Mouse (Mus musculus): Measurements from ENCODE around the gene Map1s. TPM values are rescaled to one million over a fixed set of nuclear protein-coding genes. Genes with fewer than 3 reads are reported as not detected.

Map1s gene
- polyA plus RNA-seq, 1 experiment from 2014 or later = 64.6 TPM

DNA sequence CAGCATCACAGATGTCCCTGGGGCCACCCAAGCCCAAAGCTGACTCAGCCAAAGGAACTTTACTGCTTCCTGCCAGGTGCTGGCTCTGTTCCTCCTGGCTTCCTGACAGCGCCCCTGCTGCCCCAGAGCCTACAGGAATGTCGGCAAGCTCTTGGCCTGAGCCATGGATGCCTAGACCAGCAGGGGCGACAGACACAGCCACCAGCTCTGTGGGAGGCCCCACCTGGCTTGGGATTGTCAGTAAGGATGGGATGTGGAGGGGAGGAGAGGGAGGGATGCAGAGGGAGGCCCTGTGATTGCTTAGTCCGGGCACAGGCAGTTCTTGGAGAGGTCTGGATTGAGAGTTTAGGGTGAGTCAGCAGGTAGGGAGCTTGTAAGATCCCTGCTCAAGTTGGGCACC lies 25.6 kb upstream of the Map1s start:
- peaks cover 12% of the 10 kb centered on the region; the same call in 1 of the 2 replicates for H3K4me1 ChIP-seq
- ATAC-seq (ENCODE audit: insufficient number of reproducible peaks, insufficient read depth, low FRiP score, low TSS enrichment) = no peak
- 0 out of 2 replicates have a peak overlapping the region, but pooled peaks have one; percentile 20 for H3K9ac ChIP-seq
- H3K27me3 ChIP-seq = no peaks in the 10 kb centered on the region
- H3K9me3 ChIP-seq = no peaks in the 10 kb centered on the region
- H3K27ac ChIP-seq = no peak overlapping the region
- no peaks in the 10 kb centered on the region for H3K36me3 ChIP-seq
- no peak overlapping the region for H3K4me2 ChIP-seq (replicated peaks)
- no peak overlapping the region for H3K4me3 ChIP-seq
- WGBS = 7% methylated on average over 4 of the region's 4 CpGs

DNA sequence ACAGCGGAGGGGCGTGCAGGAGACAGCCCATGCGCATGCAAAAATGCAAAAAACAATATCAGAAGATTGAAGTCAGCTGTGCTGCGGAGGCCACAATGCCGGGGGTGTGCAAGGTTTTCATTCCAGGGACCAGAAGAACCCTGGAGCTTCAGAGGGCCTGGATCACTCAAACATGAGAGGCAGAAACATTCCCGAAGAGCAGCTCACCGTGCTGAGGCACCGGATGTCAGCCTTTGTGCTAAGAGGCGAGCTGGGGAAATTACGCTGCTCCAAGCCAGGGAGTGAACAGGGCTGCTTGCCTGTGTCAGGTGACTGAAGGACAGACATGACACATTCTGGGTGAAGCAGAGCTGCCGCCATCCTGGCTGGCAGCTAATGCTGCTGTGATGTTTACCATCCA lies 25.2 kb upstream of the Map1s start:
- Histone ChIP-seq H3K4me1 (peaks cover 12% of the 10 kb centered on the region; the same call in 1 of the 2 replicates), H3K36me3 (no peaks in the 10 kb centered on the region), H3K4me3 (no peak overlapping the region), H3K9me3 (no peaks in the 10 kb centered on the region), H3K4me2 (replicated peaks) (no peak overlapping the region), H3K27me3 (no peaks in the 10 kb centered on the region), H3K27ac (no peak overlapping the region), H3K9ac (no peak overlapping the region)
- no peak for ATAC-seq (ENCODE audit: insufficient number of reproducible peaks, insufficient read depth, low FRiP score, low TSS enrichment)
- WGBS = 19% methylated on average over 11 of the region's 11 CpGs

DNA sequence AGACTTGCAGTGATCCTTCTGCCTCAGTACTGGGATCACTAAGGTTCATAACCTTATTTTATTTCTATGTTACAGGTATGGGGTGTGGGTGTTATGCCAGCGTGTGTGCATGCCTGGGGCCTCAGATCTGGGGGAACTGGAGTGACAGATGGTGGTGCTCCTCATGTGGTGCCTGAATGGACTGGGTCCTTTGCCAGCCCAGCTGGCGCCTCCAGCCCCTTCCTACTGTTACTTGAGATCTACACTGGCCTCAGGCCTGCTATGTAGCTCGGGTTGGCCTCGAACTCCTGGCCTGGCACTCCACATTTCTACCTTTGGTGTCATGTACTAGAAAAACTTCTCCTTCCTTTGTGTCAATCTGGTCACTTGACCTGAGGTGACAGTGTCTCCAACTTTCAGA lies 21.5 kb upstream of the Map1s start:
- ATAC-seq (ENCODE audit: insufficient number of reproducible peaks, insufficient read depth, low FRiP score, low TSS enrichment) = no peak

DNA sequence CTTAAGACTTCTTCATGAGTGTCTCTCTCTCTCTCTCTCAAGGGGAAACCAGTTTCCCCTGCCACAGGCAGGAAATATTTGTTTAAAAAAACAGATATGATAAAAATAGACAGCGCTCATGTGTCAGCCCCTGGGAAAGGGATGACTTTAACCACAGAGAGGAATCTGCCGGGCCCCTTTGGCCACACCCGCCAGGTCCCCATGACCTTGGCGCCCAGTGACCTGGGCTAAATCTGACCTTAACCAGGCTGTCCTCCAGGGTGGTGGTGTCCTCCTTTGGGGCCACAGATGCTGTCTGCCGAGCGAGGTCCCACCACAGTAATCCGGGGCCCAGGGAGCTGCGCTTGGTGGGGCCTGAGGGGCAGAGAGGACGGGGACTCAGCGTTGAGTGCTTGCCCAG lies 21.0 kb upstream of the Map1s start:
- Histone ChIP-seq H3K9ac (no peak overlapping the region), H3K4me2 (replicated peaks) (no peak overlapping the region), H3K4me1 (peaks cover 12% of the 10 kb centered on the region; the same call in 1 of the 2 replicates), H3K36me3 (no peaks in the 10 kb centered on the region), H3K27ac (no peak overlapping the region), H3K9me3 (no peaks in the 10 kb centered on the region), H3K4me3 (no peak overlapping the region), H3K27me3 (peaks cover 8% of the 10 kb centered on the region; the same call in 1 of the 2 replicates)
- ATAC-seq (ENCODE audit: insufficient number of reproducible peaks, insufficient read depth, low FRiP score, low TSS enrichment) = no peak
- 86% methylated on average over 10 of the region's 10 CpGs for WGBS

More for the DNA sequence above, 21.5 kb upstream of the Map1s start:
- Histone ChIP-seq H3K9ac (no peak overlapping the region), H3K4me3 (no peak overlapping the region), H3K9me3 (no peaks in the 10 kb centered on the region), H3K4me2 (replicated peaks) (no peak overlapping the region), H3K27ac (no peak overlapping the region), H3K36me3 (no peaks in the 10 kb centered on the region), H3K27me3 (peaks cover 7% of the 10 kb centered on the region; the same call in 1 of the 2 replicates), H3K4me1 (peaks cover 12% of the 10 kb centered on the region; the same call in 1 of the 2 replicates)
- WGBS = 81% methylated on average over 4 of the region's 4 CpGs

DNA sequence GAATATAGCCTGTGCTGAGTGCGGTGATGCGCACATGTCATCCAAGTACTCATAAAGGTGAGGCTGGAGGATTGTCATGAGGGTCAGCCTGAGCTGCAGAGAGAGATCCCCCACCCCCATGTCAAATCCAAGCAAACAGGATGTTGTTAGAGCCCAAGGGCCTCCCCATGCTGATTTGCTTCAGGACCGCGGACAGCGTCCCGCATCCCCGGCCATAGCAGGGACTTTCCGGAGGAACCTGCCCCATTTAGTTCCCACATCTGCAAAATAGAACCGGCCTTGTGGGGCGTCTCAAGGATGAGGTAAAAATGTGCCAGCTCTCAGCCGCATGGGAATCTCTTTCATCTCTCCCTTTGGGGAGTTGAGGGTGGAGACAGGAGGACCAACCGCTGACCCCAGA lies 20.1 kb upstream of the Map1s start:
- Histone ChIP-seq H3K4me1 (0 out of 2 replicates have a peak, but pooled peaks cover 4% of the 10 kb centered on the region), H3K4me3 (no peak overlapping the region), H3K9ac (no peak overlapping the region), H3K36me3 (no peaks in the 10 kb centered on the region), H3K4me2 (replicated peaks) (no peak overlapping the region), H3K27me3 (peaks cover 14% of the 10 kb centered on the region), H3K9me3 (no peaks in the 10 kb centered on the region), H3K27ac (no peak overlapping the region)
- no peak for ATAC-seq (ENCODE audit: insufficient number of reproducible peaks, insufficient read depth, low FRiP score, low TSS enrichment)
- 14% methylated on average over 12 of the region's 12 CpGs for WGBS

DNA sequence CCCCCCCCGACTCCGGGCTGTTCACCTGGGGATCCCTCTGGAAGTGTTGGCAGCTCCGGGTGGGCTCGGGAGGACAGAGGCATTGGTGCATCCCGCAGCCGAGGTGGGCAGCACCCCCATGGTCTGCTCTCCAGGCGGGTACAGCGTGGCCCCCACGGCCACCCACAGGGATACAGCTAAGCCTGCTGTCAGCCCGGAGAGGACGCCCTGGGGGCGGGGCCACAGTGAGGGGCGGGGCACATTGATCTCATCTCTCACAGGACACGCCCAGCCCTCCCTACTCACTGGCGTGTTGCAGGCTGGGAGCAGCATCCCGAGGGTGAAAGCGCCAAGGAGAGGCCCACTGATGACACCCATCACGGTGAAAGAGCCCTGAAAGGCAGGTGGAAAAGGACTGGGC lies 18.1 kb upstream of the Map1s start:
- Histone ChIP-seq H3K4me3 (no peak overlapping the region), H3K4me1 (peaks cover 15% of the 10 kb centered on the region), H3K9me3 (no peaks in the 10 kb centered on the region), H3K27ac (no peak overlapping the region), H3K27me3 (peaks cover 35% of the 10 kb centered on the region), H3K9ac (no peak overlapping the region), H3K36me3 (no peaks in the 10 kb centered on the region), H3K4me2 (replicated peaks) (peak overlapping the region; percentile 3; the same call in 1 of the 2 replicates)
- 2% methylated on average over 18 of the region's 18 CpGs for WGBS
- ATAC-seq (ENCODE audit: insufficient number of reproducible peaks, insufficient read depth, low FRiP score, low TSS enrichment) = no peak

DNA sequence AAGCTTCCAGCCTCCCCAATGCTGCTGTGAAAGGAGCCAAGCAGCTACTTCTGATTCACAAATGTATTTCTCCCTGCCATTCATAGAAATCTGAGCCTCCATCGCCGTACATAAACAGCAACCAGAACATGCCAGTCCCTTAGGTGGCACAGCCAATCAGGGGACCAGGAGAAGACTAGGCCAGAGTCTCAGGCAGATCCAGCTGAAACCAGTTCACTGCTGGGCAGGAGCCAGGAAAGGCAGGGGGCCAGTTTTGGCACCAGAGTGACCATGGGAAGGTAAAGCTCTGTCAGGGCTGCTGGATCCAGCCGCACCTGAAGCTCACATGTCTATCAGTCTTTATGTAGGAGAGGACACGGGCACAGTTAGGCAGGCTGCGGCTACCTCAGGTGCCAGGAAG lies 15.1 kb upstream of the Map1s start:
- H3K9ac ChIP-seq = no peak overlapping the region
- H3K9me3 ChIP-seq = no peaks in the 10 kb centered on the region
- H3K27ac ChIP-seq = no peak overlapping the region
- no peak overlapping the region for H3K4me2 ChIP-seq (replicated peaks)
- ATAC-seq (ENCODE audit: insufficient number of reproducible peaks, insufficient read depth, low FRiP score, low TSS enrichment) = no peak
- H3K4me3 ChIP-seq = no peak overlapping the region
- peaks cover 30% of the 10 kb centered on the region for H3K4me1 ChIP-seq
- H3K36me3 ChIP-seq = peaks cover 24% of the 10 kb centered on the region
- WGBS = 86% methylated on average over 5 of the region's 5 CpGs
- peaks cover 59% of the 10 kb centered on the region for H3K27me3 ChIP-seq

DNA sequence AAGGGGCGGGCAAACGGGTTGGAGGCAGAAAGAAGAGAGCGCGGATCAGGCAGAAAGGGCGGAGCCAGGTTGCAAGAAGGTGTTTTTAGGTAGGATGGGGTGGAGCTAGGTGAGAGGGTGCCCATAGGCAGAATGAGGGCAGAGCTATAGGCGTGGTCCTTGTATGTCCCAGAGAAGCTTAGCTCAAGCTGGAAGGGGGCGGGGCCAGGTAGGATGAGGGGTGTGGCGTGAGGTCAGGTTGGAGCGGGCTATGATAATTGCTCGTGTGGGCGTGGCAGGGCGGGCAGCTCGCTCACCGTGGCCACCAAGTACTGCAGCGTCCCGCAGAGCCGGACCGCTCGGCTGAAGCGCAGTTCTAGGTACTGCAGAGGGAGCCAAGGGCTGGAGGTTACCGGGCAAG lies 14.4 kb upstream of the Map1s start:
- no peak overlapping the region for H3K9ac ChIP-seq
- WGBS = 3% methylated on average over 21 of the region's 21 CpGs
- H3K27ac ChIP-seq = no peak overlapping the region
- peaks cover 59% of the 10 kb centered on the region for H3K27me3 ChIP-seq
- no peak for ATAC-seq (ENCODE audit: insufficient number of reproducible peaks, insufficient read depth, low FRiP score, low TSS enrichment)
- H3K4me2 ChIP-seq (replicated peaks) = peak overlapping the region; percentile 44; the same call in 1 of the 2 replicates
- peaks cover 36% of the 10 kb centered on the region for H3K4me1 ChIP-seq
- H3K4me3 ChIP-seq = 0 out of 2 replicates have a peak overlapping the region, but pooled peaks have one; percentile 3
- H3K9me3 ChIP-seq = no peaks in the 10 kb centered on the region
- H3K36me3 ChIP-seq = peaks cover 26% of the 10 kb centered on the region

DNA sequence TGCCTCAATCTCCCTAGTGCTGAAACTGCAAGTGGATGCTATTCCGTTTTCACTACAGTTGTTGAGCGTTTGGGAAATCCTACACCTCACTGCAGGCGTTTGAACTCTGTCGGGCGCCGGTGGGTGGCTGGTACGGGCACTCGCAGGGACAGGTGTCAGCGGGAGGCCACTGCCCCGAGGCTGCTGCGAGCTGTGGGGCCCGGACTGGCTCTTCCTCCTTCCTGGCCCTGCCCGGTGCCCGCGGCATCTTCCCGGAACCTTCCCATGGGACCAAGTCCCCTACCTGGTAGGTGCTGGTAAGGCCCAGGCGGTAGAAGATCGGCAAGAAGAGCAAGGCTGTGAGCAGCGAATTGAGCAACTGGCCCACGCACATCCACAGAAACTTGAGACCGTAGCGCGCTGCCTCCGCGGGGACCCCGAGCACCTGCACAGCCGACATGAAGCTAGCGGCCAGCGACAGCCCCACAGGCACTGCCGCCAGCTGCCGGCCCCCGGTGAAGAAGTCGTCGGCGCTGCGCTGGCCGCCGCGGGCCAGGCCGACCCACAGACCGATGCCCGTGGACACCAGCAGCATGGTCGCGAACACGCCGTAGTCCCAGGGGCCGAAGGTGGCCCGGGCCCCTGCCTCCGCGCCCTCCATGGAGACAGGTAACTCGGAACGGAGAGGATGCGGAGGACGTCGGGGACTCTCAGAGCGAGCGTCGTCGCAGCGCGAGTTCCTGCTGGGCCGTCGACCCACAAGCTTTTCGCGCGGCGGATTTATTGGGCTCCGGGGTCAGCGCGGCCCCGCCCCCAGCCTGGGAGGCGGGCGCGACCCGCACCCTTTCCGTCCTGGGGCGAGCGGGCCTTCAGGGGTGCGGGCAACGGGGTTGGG lies 13.5 kb upstream of the Map1s start, which contains the start of gene Slc5a5:
TSS of gene Slc5a5 (minus strand) at position 736 of the 874 bp plus-strand sequence.
- peaks cover 59% of the 10 kb centered on the region for H3K27me3 ChIP-seq
- H3K4me2 ChIP-seq (replicated peaks) = peak within 1 kb of the TSS; percentile 44
- no peak for ATAC-seq (ENCODE audit: insufficient number of reproducible peaks, insufficient read depth, low FRiP score, low TSS enrichment)
- H3K9ac ChIP-seq = no peak within 1 kb of the TSS
- no peaks in the 10 kb centered on the region for H3K9me3 ChIP-seq
- H3K36me3 ChIP-seq = peaks cover 26% of the 10 kb centered on the region
- peak within 1 kb of the TSS; percentile 13 for H3K4me3 ChIP-seq
- WGBS = 2% methylated on average over 80 of the region's 80 CpGs
- H3K4me1 ChIP-seq = peaks cover 37% of the 10 kb centered on the region
- no peak within 1 kb of the TSS for H3K27ac ChIP-seq

DNA sequence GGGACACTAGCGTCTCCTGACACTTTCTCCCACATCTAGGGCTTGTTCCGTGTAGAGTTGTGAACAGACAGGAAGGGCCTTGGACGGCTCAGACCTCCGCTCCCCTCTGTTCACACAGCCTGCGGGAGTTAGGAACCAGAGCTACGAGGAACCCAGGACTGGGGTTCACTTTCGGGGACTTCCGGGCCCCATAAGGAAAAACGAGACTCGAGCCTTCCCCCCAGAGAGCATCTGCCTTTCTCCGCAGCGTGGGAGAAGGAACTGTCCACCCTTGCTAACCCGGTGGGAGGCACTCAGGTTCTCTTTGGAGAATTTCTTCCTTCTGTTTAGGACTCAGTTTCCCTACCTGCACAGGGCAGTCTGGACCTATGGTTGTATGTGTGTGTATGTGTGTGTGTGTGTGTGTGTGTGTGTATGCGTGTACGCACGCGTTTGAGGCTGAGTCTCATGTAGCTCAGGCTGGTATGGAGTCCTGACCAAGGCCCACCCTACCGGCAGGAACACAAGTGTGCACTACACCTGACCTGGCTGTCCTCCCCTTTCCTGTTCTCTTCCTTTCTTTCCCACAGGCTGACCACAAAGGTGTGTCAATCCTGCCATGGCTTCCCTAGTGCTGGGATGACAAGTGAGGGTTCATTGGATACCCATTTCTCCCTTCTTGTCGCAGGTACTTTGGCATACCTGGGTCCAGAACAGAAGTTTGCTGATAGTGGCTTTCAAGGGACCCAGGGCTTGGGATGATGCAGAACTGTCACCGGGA lies 12.7 kb upstream of the Map1s start:
- peak overlapping the region; percentile 44 for H3K4me2 ChIP-seq (replicated peaks)

DNA sequence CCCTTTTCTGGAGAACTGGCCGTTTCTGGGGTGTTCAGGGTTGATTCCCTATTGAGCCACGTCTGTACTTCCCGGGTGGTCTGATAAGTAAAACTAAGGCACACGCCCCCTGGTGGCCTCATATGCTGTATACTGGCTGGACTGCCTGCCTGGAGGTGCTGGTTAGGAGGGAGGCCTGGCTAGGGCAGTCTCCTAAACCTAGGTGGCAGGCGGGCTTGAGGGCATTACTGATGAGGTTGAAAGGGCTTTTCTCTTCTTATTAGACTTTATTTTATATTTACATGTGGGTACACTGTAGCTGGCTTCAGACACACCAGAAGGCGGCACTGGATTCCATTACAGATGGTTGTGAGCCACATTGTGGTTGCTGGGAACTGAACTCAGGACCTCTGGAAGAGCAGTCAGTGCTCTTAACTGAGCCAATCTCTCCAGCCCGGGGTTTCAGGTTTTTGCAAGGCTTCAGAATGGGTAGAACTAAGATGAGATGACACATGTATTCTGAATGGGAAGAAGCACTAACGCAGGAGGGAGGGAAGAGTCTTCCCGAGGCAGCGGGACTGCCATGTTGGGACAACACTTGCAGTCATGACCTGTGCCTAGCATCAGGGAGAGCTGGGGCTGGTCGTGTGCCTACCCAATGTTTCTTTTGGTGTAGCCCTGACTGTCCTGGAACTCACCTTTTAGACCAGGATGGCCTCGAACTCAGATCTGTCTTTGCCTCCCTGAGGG lies 11.9 kb upstream of the Map1s start:
- H3K4me3 ChIP-seq = no peak overlapping the region
- H3K4me2 ChIP-seq (replicated peaks) = no peak overlapping the region
- no peaks in the 10 kb centered on the region for H3K9me3 ChIP-seq
- H3K9ac ChIP-seq = no peak overlapping the region
- H3K36me3 ChIP-seq = peaks cover 26% of the 10 kb centered on the region
- WGBS = 24% methylated on average over 12 of the region's 12 CpGs
- peaks cover 45% of the 10 kb centered on the region for H3K4me1 ChIP-seq
- ATAC-seq (ENCODE audit: insufficient number of reproducible peaks, insufficient read depth, low FRiP score, low TSS enrichment) = no peak
- H3K27ac ChIP-seq = no peak overlapping the region
- H3K27me3 ChIP-seq = peaks cover 55% of the 10 kb centered on the region

More for the DNA sequence above, 12.7 kb upstream of the Map1s start:
- H3K4me1 ChIP-seq = peaks cover 37% of the 10 kb centered on the region
- H3K27ac ChIP-seq = no peak overlapping the region
- 0 out of 2 replicates have a peak, but pooled peaks have one; percentile 1 for ATAC-seq (ENCODE audit: insufficient number of reproducible peaks, insufficient read depth, low FRiP score, low TSS enrichment)
- no peak overlapping the region for H3K9ac ChIP-seq
- no peaks in the 10 kb centered on the region for H3K9me3 ChIP-seq
- peak overlapping the region; percentile 13 for H3K4me3 ChIP-seq
- peaks cover 59% of the 10 kb centered on the region for H3K27me3 ChIP-seq
- peaks cover 26% of the 10 kb centered on the region for H3K36me3 ChIP-seq
- 25% methylated on average over 20 of the region's 20 CpGs for WGBS
